Mouse (Mus musculus) C2C12 (cell line): ENCODE data around the gene Gp5.

ENCODE experiments used
- CEBPB ChIP-seq: IDR thresholded peaks from one replicate; pipeline ENCODE4 v1.6.1; 2011; ENCODE audit warnings: low read depth, mild to moderate bottlenecking, control low read depth, moderate library complexity
- CTCF ChIP-seq: IDR thresholded peaks from one replicate; pipeline ENCODE4 v1.5.1; 2011; ENCODE audit not compliant: control insufficient read depth, insufficient read depth, insufficient read length
- FOSL1 ChIP-seq: IDR thresholded peaks from one replicate; pipeline ENCODE4 v1.8.0; 2011; ENCODE audit warnings: mild to moderate bottlenecking, low read length; ENCODE audit not compliant: poor library complexity, insufficient read depth, severe bottlenecking
- MYOD1 ChIP-seq: IDR thresholded peaks from one replicate; pipeline ENCODE4 v1.6.1; 2011; ENCODE audit warnings: low read depth; ENCODE audit not compliant: control insufficient read depth, insufficient read length
- MYOG ChIP-seq: IDR thresholded peaks from one replicate; pipeline ENCODE4 v1.6.1; 2011; ENCODE audit not compliant: control insufficient read depth, insufficient read length; ENCODE audit errors: extremely low read depth
- USF1 ChIP-seq: IDR thresholded peaks from one replicate; pipeline ENCODE4 v1.6.1; 2011; ENCODE audit warnings: low read depth, mild to moderate bottlenecking, control low read depth, moderate library complexity

GRCm38 (mm10) chr16:30267359-30267758, 43.2 kb downstream of the Gp5 start, which contains the start of gene Cpn2:
- TF ChIP-seq CTCF (no peak), FOSL1 (no peak), CEBPB (no peak), MYOG (no peak), USF1 (no peak), MYOD1 (no peak)
